Mouse (Mus musculus) heart, embryonic 16.5 days (tissue): ENCODE data around the gene Cenpb. TPM values are rescaled to one million over a fixed set of nuclear protein-coding genes. Genes with fewer than 3 reads are reported as not detected.
A peak's percentile ranks its signal among the peaks of the same experiment; 100 is the strongest.

Source experiments
- ATAC-seq: fragments of 200-750 bp; cut with Nextera tagmentation; replicated peaks from 2 replicates; pipeline ENCODE4 v1.8.0; 2017; ENCODE audit warnings: moderate number of reproducible peaks; ENCODE audit not compliant: insufficient read depth, low FRiP score; ENCODE audit errors: extremely low read depth
- H3K27ac ChIP-seq: fragments of 300-500 bp; sonication (generic); 2 replicates; pipeline ENCODE4 v1.5.1; 2014; ENCODE audit warnings: mild to moderate bottlenecking, low read length, control low read depth, moderate library complexity
- H3K27me3 ChIP-seq: fragments of 300-500 bp; sonication (generic); 2 replicates; pipeline ENCODE4 v1.6.1; 2014; ENCODE audit warnings: low read length, mixed read lengths; ENCODE audit not compliant: control insufficient read depth, insufficient read depth
- H3K36me3 ChIP-seq: fragments of 300-500 bp; sonication (generic); 2 replicates; pipeline ENCODE4 v1.6.1; 2014; ENCODE audit not compliant: control insufficient read depth, insufficient read depth
- H3K4me1 ChIP-seq: fragments of 300-500 bp; sonication (generic); 2 replicates; pipeline ENCODE4 v1.6.1; 2014; ENCODE audit warnings: low read length, mixed read lengths; ENCODE audit not compliant: control insufficient read depth, insufficient read depth
- H3K4me2 ChIP-seq: fragments of 300-500 bp; sonication (generic); 2 replicates; pipeline ENCODE4 v1.6.1; 2014; ENCODE audit warnings: low read depth, mild to moderate bottlenecking, control low read depth, low read length
- H3K4me3 ChIP-seq: fragments of 300-500 bp; sonication (generic); 2 replicates; pipeline ENCODE4 v1.5.1; 2014; ENCODE audit warnings: mild to moderate bottlenecking, control low read depth, low read length
- H3K9ac ChIP-seq: fragments of 300-500 bp; sonication (generic); 2 replicates; pipeline ENCODE4 v1.6.1; 2014; ENCODE audit warnings: low read length, control low read depth
- H3K9me3 ChIP-seq: fragments of 300-500 bp; sonication (generic); replicated peaks from 2 replicates; pipeline ENCODE4 v1.6.1; 2016; ENCODE audit warnings: low read length; ENCODE audit not compliant: control insufficient read depth
- WGBS: fragments of 180-500 bp; shearing (Covaris S2); extraction: QIAGEN DNeasy Blood & Tissue Kit; methylation state at CpG from one replicate; pipeline ENCODE4 v1.1.7; 2014; 5-methylcytosine and 5-hydroxymethylcytosine counted together
- polyA plus RNA-seq: library from polyadenylated mRNA; unstranded; fragments of >200 nt; fragmentation: Nextera tagmentation; extraction: Ambion mirVana; gene quantifications from 2 replicates; pipeline ENCODE4 v1.2.1, GENCODE M21; 2015

The Cenpb gene
- polyA plus RNA-seq, 1 experiment from 2014 or later, result 7.4 TPM

- ATAC-seq, result 0 out of 2 replicates have a peak, but pooled peaks have one; percentile 25
- Histone ChIP-seq H3K4me3 (no peak overlapping the region), H3K36me3 (peaks cover 19% of the 10 kb centered on the region), H3K27me3 (no peaks in the 10 kb centered on the region), H3K4me2 (no peak overlapping the region), H3K27ac (peak overlapping the region; percentile 76), H3K9me3 (no peaks in the 10 kb centered on the region), H3K9ac (0 out of 2 replicates have a peak overlapping the region, but pooled peaks have one; percentile 3), H3K4me1 (peaks cover 32% of the 10 kb centered on the region)
- 14% methylated on average over 5 of the region's 5 CpGs for WGBS
These were observed 39.9 kb downstream of the Cenpb start for GRCm38 (mm10) chr2:131139886-131140532.

- no peak overlapping the region for H3K9ac ChIP-seq
- WGBS, result 86% methylated on average over 5 of the region's 5 CpGs
- H3K9me3 ChIP-seq, result no peaks in the 10 kb centered on the region
- H3K27ac ChIP-seq, result peak overlapping the region; percentile 75
- peaks cover 15% of the 10 kb centered on the region; the same call in 1 of the 2 replicates for H3K36me3 ChIP-seq
- H3K4me2 ChIP-seq, result no peak overlapping the region
- no peaks in the 10 kb centered on the region for H3K27me3 ChIP-seq
- peaks cover 38% of the 10 kb centered on the region for H3K4me1 ChIP-seq
- ATAC-seq, result no peak
- H3K4me3 ChIP-seq, result no peak overlapping the region
These were observed 40.6 kb downstream of the Cenpb start for GRCm38 (mm10) chr2:131139287-131139686.

DNA sequence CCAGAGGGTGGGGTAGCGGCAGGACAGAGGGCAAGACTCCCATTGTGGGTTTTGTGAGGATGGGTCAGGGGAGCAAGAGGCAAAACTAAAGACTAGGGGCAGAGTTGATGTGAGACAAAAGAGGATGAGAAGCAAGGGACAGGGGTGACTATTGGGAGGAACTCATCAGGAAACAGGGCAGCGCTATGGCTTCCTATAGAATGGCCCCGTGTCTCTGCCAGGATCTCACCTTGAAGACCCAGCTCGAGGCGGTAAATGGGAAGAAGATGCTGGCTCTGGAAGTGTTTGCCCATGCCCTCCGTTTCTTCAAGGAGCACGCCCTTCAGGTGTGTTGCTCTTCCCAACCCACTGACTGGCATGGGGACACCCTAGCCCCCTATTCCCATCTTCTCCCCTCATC, 41.1 kb downstream of the Cenpb start:
- peaks cover 42% of the 10 kb centered on the region for H3K4me1 ChIP-seq
- H3K4me3 ChIP-seq, result no peak overlapping the region
- no peak overlapping the region for H3K4me2 ChIP-seq
- no peaks in the 10 kb centered on the region for H3K27me3 ChIP-seq
- WGBS, result 89% methylated on average over 7 of the region's 7 CpGs
- peaks cover 13% of the 10 kb centered on the region; the same call in 1 of the 2 replicates for H3K36me3 ChIP-seq
- no peaks in the 10 kb centered on the region for H3K9me3 ChIP-seq
- no peak overlapping the region for H3K9ac ChIP-seq
- H3K27ac ChIP-seq, result no peak overlapping the region
- no peak for ATAC-seq

DNA sequence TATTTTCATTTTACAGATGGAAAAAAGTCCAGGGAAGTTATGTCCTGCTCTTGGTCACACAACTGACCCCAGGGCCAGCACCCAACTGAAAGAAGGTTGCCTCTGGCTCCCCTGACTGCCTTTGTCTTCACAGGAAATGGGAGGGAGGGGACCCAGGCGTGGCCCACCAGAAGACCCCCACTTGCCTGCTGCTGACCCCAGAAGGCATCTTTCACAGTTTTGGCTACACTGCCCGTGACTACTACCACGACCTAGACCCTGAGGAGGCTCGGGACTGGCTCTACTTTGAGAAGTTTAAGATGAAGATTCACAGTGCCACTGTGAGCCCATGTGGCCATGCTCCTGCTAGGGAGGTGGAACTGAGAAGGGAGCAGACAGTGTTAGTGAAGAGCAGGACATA, 41.6 kb downstream of the Cenpb start:
- no peak overlapping the region for H3K4me3 ChIP-seq
- H3K36me3 ChIP-seq, result peaks cover 8% of the 10 kb centered on the region; the same call in 1 of the 2 replicates
- H3K27ac ChIP-seq, result no peak overlapping the region
- H3K27me3 ChIP-seq, result no peaks in the 10 kb centered on the region
- no peak for ATAC-seq
- peaks cover 42% of the 10 kb centered on the region for H3K4me1 ChIP-seq
- 82% methylated on average over 4 of the region's 4 CpGs for WGBS
- no peak overlapping the region for H3K4me2 ChIP-seq
- no peaks in the 10 kb centered on the region for H3K9me3 ChIP-seq
- H3K9ac ChIP-seq, result no peak overlapping the region

DNA sequence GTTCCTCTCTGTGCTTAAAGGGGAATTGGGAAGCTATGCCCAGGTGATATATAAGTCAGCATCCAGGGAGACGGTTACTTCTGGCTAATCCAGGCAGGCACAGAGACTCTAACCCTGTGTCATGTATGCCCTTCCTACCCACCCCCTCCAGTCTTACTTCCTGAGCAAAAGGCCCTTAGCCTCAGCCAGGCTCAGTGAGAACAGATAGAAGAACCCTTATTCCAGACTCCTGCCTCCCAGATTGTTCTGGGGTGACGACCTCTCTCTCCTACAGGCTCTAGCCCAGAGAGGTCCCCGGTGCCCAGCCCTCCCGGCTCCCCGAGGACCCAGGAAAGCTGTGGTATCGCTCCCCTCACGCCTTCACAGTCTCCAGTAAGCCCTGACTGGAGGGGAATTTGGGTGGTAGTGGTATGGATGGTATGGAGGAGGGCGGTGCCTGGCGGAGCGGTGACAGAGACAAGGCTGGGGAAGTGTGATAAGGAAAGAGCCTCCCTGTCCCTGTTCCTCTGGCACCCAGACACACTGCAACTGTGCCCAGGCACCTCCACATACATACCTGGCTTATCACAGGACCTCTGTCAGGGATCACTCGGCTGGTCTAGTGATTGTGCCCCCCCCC, 44.2 kb downstream of the Cenpb start:
- H3K4me1 ChIP-seq, result peaks cover 36% of the 10 kb centered on the region
- H3K36me3 ChIP-seq, result peaks cover 2% of the 10 kb centered on the region; the same call in 1 of the 2 replicates
- H3K4me3 ChIP-seq, result no peak overlapping the region
- no peaks in the 10 kb centered on the region for H3K27me3 ChIP-seq
- H3K9ac ChIP-seq, result peak overlapping the region; percentile 33; the same call in 1 of the 2 replicates
- H3K9me3 ChIP-seq, result no peaks in the 10 kb centered on the region
- H3K27ac ChIP-seq, result peak overlapping the region; percentile 78
- peak; percentile 81 for ATAC-seq
- H3K4me2 ChIP-seq, result 0 out of 2 replicates have a peak overlapping the region, but pooled peaks have one; percentile 10
- WGBS, result 18% methylated on average over 11 of the region's 11 CpGs

DNA sequence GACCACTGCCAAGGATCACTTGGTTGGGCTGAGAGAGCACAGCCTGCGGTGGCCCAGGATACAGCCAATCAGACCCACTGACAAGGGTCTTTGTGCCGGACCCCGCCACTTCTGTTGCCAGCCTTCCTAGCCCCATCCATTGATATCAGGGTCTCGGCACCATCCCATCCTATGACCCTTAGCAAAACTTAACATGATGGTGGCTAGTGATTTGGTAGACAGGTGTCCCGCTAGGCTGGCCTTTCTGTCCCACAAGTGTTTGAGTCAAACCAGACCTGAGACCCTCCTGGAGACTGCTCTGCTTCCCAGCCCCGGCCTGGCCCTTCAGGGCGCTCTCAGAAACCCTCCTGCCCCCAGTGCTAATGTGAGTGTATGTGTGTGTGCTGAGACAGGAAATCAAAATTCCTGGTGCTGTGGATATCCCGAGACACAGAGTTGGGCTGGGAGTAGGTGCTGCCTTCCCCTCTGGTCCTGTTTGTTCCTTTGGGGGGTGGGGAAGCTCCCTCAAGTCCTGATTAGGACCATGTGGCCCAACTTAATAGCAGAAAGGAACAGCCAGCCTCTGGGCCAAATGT, 45.0 kb downstream of the Cenpb start:
- Histone ChIP-seq H3K9ac (no peak overlapping the region; the same call in 1 of the 2 replicates), H3K4me2 (no peak overlapping the region)

DNA sequence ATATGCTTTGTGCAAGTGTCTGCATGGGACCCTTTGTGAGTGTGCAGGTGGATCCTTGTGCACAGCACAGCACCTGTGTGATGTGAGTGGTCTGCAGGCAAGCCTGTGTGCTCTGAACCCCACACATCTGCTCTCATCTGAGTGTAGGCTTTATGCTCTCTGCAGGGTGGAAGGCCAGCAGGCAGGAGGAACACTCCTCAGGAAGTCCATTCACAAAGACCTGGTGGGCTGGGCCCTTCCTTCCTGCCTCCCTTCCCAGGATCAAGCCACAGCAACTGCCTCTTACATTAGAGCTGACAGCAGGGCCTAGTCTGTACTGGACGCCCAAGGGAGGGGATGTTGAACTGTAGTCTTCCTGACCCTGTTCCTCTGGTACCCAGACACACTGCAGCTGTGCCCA, 45.5 kb downstream of the Cenpb start:
- no peaks in the 10 kb centered on the region for H3K27me3 ChIP-seq
- H3K9ac ChIP-seq, result no peak overlapping the region; the same call in 1 of the 2 replicates
- no peaks in the 10 kb centered on the region for H3K9me3 ChIP-seq
- ATAC-seq, result peak; percentile 53
- WGBS, result 44% methylated on average over 1 of the region's 1 CpGs
- peaks cover 2% of the 10 kb centered on the region; the same call in 1 of the 2 replicates for H3K36me3 ChIP-seq
- H3K4me1 ChIP-seq, result peaks cover 27% of the 10 kb centered on the region
- no peak overlapping the region for H3K4me3 ChIP-seq
- peak overlapping the region; percentile 78 for H3K27ac ChIP-seq
- no peak overlapping the region for H3K4me2 ChIP-seq

More for the DNA sequence above, 45.0 kb downstream of the Cenpb start:
- 73% methylated on average over 8 of the region's 8 CpGs for WGBS
- H3K27ac ChIP-seq, result peak overlapping the region; percentile 78
- no peak for ATAC-seq
- H3K27me3 ChIP-seq, result no peaks in the 10 kb centered on the region
- peaks cover 30% of the 10 kb centered on the region for H3K4me1 ChIP-seq
- H3K9me3 ChIP-seq, result no peaks in the 10 kb centered on the region
- no peak overlapping the region for H3K4me3 ChIP-seq
- H3K36me3 ChIP-seq, result peaks cover 2% of the 10 kb centered on the region; the same call in 1 of the 2 replicates

DNA sequence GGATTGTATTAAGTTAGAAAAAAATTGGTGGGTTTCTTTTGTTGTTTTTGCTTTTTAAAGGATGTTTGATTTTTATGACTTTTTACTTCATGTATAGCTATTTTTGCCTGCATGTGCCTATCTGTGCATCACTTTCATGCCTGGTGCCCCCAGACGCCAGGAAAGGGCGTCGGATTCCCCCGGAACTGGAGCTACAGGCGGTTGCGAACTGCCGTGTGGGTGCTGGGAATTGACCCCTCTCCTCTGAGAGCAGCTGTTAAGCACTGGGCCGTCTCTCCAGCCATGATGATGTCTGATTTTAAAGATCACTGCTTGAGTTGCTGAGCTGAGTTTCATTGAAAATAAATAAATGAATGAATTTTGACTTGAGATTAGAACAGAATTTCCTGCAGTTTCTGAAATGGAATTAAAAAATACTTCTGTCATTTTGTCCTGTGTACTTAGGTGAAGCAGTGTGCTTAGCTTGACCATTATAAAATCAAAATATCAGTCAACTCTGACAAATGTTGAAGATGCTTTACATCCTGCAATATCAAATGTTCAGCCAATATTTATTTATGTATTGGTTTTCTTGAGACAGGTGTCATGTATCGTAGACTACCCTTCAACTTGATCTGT, 46.8 kb downstream of the Cenpb start, which contains the start of gene Gm11037:
TSS of gene Gm11037 (plus strand) at position 568 of the 618 bp plus-strand sequence.
- Histone ChIP-seq H3K27me3 (no peaks in the 10 kb centered on the region; the same call in 1 of the 2 replicates), H3K9me3 (no peaks in the 10 kb centered on the region), H3K4me1 (peaks cover 27% of the 10 kb centered on the region), H3K4me2 (no peak within 1 kb of the TSS), H3K9ac (peak within 1 kb of the TSS; percentile 10; the same call in 1 of the 2 replicates), H3K27ac (peak within 1 kb of the TSS; percentile 66), H3K36me3 (0 out of 2 replicates have a peak, but pooled peaks cover 2% of the 10 kb centered on the region), H3K4me3 (no peak within 1 kb of the TSS)
- WGBS, result 77% methylated on average over 9 of the region's 9 CpGs
- ATAC-seq, result no peak
